Mouse (Mus musculus): ENCODE data around the gene Snx12.
"Not testable (repeated sequence)": the region's sequence is repeated elsewhere in the genome, so short reads cannot be mapped to it uniquely, and the experiment has no call there.

Snx12 gene

GRCm38 (mm10) chrX:101131992-101132791 is 90.2 kb downstream of the Snx12 start:
- DNase-seq (ENCODE audit: low spot score), result no peak

DNA sequence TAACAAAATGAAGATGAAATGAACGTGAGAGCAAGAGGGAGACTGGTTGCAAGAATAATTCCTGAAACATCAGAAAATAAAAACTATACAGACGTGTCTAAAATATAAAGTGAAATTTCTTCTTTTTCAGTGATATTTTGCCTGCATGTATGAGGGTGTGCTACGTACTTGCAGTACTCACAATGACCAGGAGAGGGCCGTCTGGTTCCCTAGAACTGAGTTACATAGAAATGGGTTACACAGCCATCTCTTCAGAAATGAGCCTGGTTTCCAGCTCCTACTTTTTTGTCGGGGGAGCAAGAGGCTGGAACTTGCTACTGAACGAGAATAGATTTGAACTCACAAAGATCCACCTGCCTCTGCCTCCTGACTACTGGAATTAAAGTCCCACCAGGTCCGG is 91.4 kb downstream of the Snx12 start:
- DNase-seq (ENCODE audit: low spot score), result peak; percentile 30

- DNase-seq (ENCODE audit: low spot score), result no peak
Observed at GRCm38 (mm10) chrX:101128559-101128958, 93.8 kb downstream of the Snx12 start.

GRCm38 (mm10) chrX:101126977-101127376 is 95.4 kb downstream of the Snx12 start:
- no peak for DNase-seq (ENCODE audit: low spot score)

DNA sequence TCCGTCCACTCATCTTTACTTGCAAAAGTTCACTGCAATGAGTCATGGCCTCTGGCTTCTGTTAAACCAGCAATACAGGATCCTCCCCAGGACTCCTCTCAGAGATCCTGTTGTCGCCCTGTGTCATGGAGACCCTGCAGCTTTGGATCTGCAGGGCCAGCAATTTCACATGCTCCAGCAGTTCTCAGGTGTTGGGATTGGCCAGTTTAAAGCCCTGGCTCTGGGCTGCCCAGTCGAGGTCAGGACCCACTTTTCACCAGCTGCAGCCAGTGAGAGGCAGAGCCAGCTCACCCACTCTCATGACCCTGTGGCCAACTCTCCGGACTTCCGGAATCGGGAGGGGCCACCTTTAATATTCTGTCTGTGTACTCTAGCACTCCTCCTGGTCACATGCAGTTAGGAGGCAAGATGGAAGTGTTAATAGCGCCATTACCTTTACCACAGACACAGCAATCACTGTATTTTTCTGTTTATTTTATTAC is 95.8 kb downstream of the Snx12 start:
- no peak for DNase-seq (ENCODE audit: low spot score)

DNA sequence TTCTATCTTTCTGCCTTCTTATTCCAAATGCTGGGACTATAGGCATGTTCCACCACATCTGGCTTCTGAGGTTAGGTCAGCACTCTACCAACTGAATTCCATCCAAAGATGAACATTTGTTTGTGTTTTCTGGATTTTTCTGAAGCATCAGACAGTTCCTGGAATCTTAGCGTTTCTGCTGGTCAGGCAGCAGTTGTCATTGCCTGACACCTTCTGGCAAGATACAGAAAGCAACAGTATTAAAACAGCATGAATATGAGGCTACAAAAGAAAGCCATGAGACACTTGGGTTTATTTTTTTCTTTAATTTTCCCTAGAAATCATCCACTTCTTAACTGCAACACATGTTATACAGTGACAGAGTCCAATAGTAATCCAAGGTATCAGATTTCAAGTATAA is 101.8 kb downstream of the Snx12 start:
- no peak for DNase-seq (ENCODE audit: low spot score)

GRCm38 (mm10) chrX:101085920-101086319 is 136.4 kb downstream of the Snx12 start, which contains the start of gene Slc7a3:
Gene Slc7a3 (minus strand): TSS chrX:101086020.
- DNase-seq (ENCODE audit: low spot score), result no peak

DNA sequence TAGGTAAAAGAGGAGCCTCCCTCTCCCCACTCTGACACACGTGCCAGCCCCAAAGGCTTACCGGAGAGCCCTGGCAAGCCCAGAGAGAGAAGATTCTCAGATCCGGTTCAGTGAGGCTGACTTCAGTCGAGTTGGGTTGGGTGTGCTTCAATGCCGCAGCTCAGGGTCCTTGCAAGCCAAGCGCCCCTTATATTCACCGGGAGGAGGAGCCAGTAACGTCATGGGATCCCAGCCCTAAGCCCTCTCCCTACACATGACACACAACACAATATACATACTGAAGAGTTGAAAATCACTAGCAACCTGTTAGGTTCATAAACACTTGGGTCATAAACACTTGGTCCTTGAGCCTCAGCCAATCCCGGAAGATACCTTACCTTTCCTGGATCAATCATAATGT is 137.2 kb downstream of the Snx12 start:
- not testable (repeated sequence) for DNase-seq (ENCODE audit: low spot score)

- no peak for DNase-seq (ENCODE audit: low spot score)
Observed at GRCm38 (mm10) chrX:101084192-101084591, 138.2 kb downstream of the Snx12 start.

GRCm38 (mm10) chrX:101065245-101065644 is 157.1 kb downstream of the Snx12 start:
- DNase-seq (ENCODE audit: low spot score), result no peak

DNA sequence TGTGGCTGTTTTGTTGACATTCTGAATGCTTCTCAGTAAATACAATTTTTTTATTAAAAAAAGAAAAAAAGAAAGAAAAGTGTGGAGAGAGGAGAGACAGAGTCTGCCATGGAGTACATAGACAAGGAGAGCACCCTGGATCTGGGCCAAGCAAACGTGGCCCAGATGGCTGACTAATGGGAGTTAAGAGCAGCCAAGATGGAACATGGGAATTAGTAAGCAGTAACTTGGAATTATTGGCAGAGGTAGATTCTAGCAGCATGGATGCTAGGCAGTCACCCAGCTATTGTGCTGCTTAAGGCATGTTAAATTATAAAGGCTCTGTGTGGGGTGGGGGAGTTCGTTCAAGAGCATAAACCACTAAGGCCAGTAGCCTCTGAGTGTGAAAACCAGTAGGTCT is 158.9 kb downstream of the Snx12 start:
- DNase-seq (ENCODE audit: low spot score), result no peak

DNA sequence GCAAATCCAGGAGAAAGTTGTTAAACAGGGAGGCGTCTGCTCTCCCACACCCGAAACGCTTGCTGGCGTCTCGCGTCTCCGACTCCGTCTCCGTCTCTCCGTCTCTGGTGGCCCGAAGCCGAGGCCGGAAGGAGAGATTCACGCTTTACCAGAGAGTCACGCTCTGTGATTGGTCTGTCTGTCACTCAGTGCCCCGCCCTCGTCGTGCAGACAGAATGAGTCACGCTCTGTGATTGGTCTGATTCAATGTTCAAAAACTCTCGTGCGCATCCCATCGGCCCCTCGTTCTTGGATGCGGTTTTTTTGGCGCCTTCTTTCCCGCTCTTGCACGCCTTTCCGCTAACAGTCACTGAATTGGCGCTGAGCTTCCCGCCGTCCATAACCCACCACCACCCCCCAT is 162.8 kb downstream of the Snx12 start, which contains the start of gene Tex11:
Tex11 (minus strand) TSS at position 127 of the 400 bp plus-strand sequence.
- DNase-seq (ENCODE audit: low spot score), result no peak

All from yolk sac, embryonic 10.5 days (tissue).